In genomic region chr11:106410507-106410906, GRCm38 (mm10) we compare ENCODE assay signal across 31 mouse cellular contexts. TPM values are rescaled to one million over a fixed set of nuclear protein-coding genes. Genes with fewer than 3 reads are reported as not detected.
"Had no signal": no experiment of that assay in that cellular context is flagged by ENCODE, and none has a peak within 500 bp of the region (broad histone marks: within the 10 kb centered on the region; RNA-seq: fewer than 3 reads in every experiment).

No protein-coding gene starts in this region.

- ATAC-seq: hindbrain, postnatal 0 days; intestine, embryonic 16.5 days had no signal

- H3K9me3 ChIP-seq: heart, embryonic 13.5 days; heart, embryonic 15.5 days; hindbrain, embryonic 13.5 days; hindbrain, embryonic 15.5 days; limb, embryonic 10.5 days; limb, embryonic 12.5 days; liver, embryonic 13.5 days had no signal

- H3K27me3 ChIP-seq: heart, embryonic 13.5 days; heart, embryonic 15.5 days; hindbrain, embryonic 13.5 days; hindbrain, embryonic 15.5 days; limb, embryonic 12.5 days; liver, embryonic 13.5 days had no signal

- H3K4me2 ChIP-seq: heart, embryonic 11.5 days; heart, embryonic 13.5 days; heart, embryonic 15.5 days; hindbrain, embryonic 13.5 days; hindbrain, embryonic 15.5 days; limb, embryonic 12.5 days; liver, embryonic 13.5 days had no signal

- H3K4me1 ChIP-seq: heart, embryonic 15.5 days; hindbrain, embryonic 13.5 days; hindbrain, embryonic 15.5 days; limb, embryonic 10.5 days; limb, embryonic 12.5 days; liver, embryonic 13.5 days had no signal

- DNase-seq: gastrocnemius, adult 2 months; gastrocnemius, postnatal 10 days; gastrocnemius, postnatal 25 days; heart, adult 18-20 months; heart, postnatal 14 days; heart, postnatal 36 days; kidney, adult 11 months; kidney, adult 8-10 months; kidney, postnatal 14 days; kidney, postnatal 36 days; layer of hippocampus, adult 9-11 months; layer of hippocampus, postnatal 36 days; liver, embryonic 13.5 days had no signal

- H3K27ac ChIP-seq: gastrocnemius, adult 2 months; heart, embryonic 13.5 days; heart, embryonic 15.5 days; hindbrain, embryonic 13.5 days; hindbrain, embryonic 15.5 days; hindbrain, postnatal 0 days; left cerebral cortex, adult 2 months; limb, embryonic 12.5 days; liver, embryonic 13.5 days had no signal

- H3K4me3 ChIP-seq: gastrocnemius, adult 2 months; heart, embryonic 13.5 days; heart, embryonic 15.5 days; hindbrain, embryonic 13.5 days; hindbrain, embryonic 15.5 days; left cerebral cortex, adult 2 months; limb, embryonic 10.5 days; limb, embryonic 12.5 days; liver, embryonic 13.5 days had no signal

- H3K9ac ChIP-seq: heart, embryonic 13.5 days; heart, embryonic 15.5 days; hindbrain, embryonic 13.5 days; hindbrain, embryonic 15.5 days; limb, embryonic 12.5 days; liver, embryonic 13.5 days had no signal

RNA-seq across cellular contexts. Expression of gene Prr29, which starts 45.2 kb away (rescaled TPM):
- total RNA-seq: granulocyte monocyte progenitor cell, adult 5-6 weeks; hematopoietic stem cell, adult 5-6 weeks; hindbrain, postnatal 0 days; layer of hippocampus, adult 18-20 months; layer of hippocampus, postnatal 36 days; left cerebral cortex, adult 2 months; left cerebral cortex, postnatal 14 days; left cerebral cortex, postnatal 36 days had no signal
- polyA plus RNA-seq: frontal cortex, adult 2 months; hindbrain, embryonic 11.5 days; hindbrain, embryonic 13.5 days; hindbrain, embryonic 15.5 days; hindbrain, postnatal 0 days; limb, embryonic 10.5 days; limb, embryonic 12.5 days; liver, embryonic 13.5 days had no signal

RNA-seq across cellular contexts. Expression of gene Scn4a, which starts 57.4 kb away (rescaled TPM):
- total RNA-seq: granulocyte monocyte progenitor cell, adult 5-6 weeks; hematopoietic stem cell, adult 5-6 weeks; layer of hippocampus, postnatal 14 days; layer of hippocampus, postnatal 36 days; left cerebral cortex, adult 2 months; left cerebral cortex, postnatal 36 days had no signal
- polyA plus RNA-seq: hindbrain, embryonic 15.5 days; intestine, embryonic 16.5 days; limb, embryonic 10.5 days had no signal
